Mouse (Mus musculus) lung, embryonic 14.5 days (tissue): ENCODE measurements around the gene Arfgap2. TPM values are rescaled to one million over a fixed set of nuclear protein-coding genes. Genes with fewer than 3 reads are reported as not detected.

ENCODE experiments used
- ATAC-seq: fragments of 200-750 bp; cut with Nextera tagmentation; 2 replicates; pipeline ENCODE4 v1.8.0; 2017; ENCODE audit warnings: mild to moderate bottlenecking, moderate TSS enrichment, moderate library complexity; ENCODE audit not compliant: insufficient read depth
- DNase-seq: peaks from one replicate; pipeline ENCODE4 v3.0.0-alpha.2; 2015
- H3K27ac ChIP-seq: fragments of 300-500 bp; sonication (generic); 2 replicates; pipeline ENCODE4 v1.5.1; 2014; ENCODE audit warnings: low read depth, mild to moderate bottlenecking, moderate library complexity
- H3K27me3 ChIP-seq: fragments of 300-500 bp; sonication (generic); 2 replicates; pipeline ENCODE4 v1.6.1; 2014; ENCODE audit warnings: low read length, control low read depth; ENCODE audit not compliant: insufficient read depth
- H3K36me3 ChIP-seq: fragments of 300-500 bp; sonication (generic); 2 replicates; pipeline ENCODE4 v1.6.1; 2014; ENCODE audit warnings: control low read depth; ENCODE audit not compliant: insufficient read depth
- H3K4me1 ChIP-seq: fragments of 300-500 bp; sonication (generic); 2 replicates; pipeline ENCODE4 v1.6.1; 2014; ENCODE audit warnings: antibody characterized with exemption, control low read depth; ENCODE audit not compliant: insufficient read depth
- H3K4me2 ChIP-seq: fragments of 300-500 bp; sonication (generic); 2 replicates; pipeline ENCODE4 v1.6.1; 2014; ENCODE audit warnings: mild to moderate bottlenecking
- H3K4me3 ChIP-seq: fragments of 300-500 bp; sonication (generic); 2 replicates; pipeline ENCODE4 v1.5.1; 2014; ENCODE audit warnings: low read depth, low read length
- H3K9ac ChIP-seq: fragments of 300-500 bp; sonication (generic); 2 replicates; pipeline ENCODE4 v1.6.1; 2014
- H3K9me3 ChIP-seq: fragments of 300-500 bp; sonication (generic); 2 replicates; pipeline ENCODE4 v1.6.1; 2016; ENCODE audit warnings: low read depth, low read length, control low read depth
- CTCF ChIP-seq: IDR thresholded peaks from 2 replicates; pipeline ENCODE4 v1.5.1; 2016; ENCODE audit warnings: antibody characterized with exemption, low read depth
- WGBS: fragments of 180-500 bp; shearing (Covaris S2); extraction: QIAGEN DNeasy Blood & Tissue Kit; methylation state at CpG from one replicate; pipeline ENCODE4 v1.1.7; 2014; 5-methylcytosine and 5-hydroxymethylcytosine counted together
- polyA plus RNA-seq: library from polyadenylated mRNA; unstranded; fragments of >200 nt; fragmentation: Nextera tagmentation; extraction: Ambion mirVana; gene quantifications from 2 replicates; pipeline ENCODE4 v1.2.1, GENCODE M21; 2014

The Arfgap2 gene
- polyA plus RNA-seq, 1 experiment from 2014 or later = 81.1 TPM

- DNase-seq = no peak
These were observed 16.6 kb downstream of the Arfgap2 start for GRCm38 (mm10) chr2:91281366-91281765.

GRCm38 (mm10) chr2:91283972-91284371 lies 19.2 kb downstream of the Arfgap2 start:
- no peak for TF ChIP-seq CTCF
- H3K27me3 ChIP-seq = no peaks in the 10 kb centered on the region
- no peak overlapping the region for H3K4me3 ChIP-seq
- no peak overlapping the region for H3K9ac ChIP-seq
- WGBS = 79% methylated on average over 3 of the region's 3 CpGs
- no peak overlapping the region for H3K4me2 ChIP-seq
- no peak for ATAC-seq
- no peaks in the 10 kb centered on the region for H3K9me3 ChIP-seq
- no peak for DNase-seq
- H3K4me1 ChIP-seq = no peaks in the 10 kb centered on the region
- H3K36me3 ChIP-seq = no peaks in the 10 kb centered on the region
- H3K27ac ChIP-seq = peak overlapping the region; percentile 36; the same call in 1 of the 2 replicates

More at GRCm38 (mm10) chr2:91281366-91281765, 16.6 kb downstream of the Arfgap2 start:
- Histone ChIP-seq H3K9ac (no peak overlapping the region), H3K27ac (no peak overlapping the region), H3K27me3 (no peaks in the 10 kb centered on the region), H3K4me2 (no peak overlapping the region), H3K9me3 (no peaks in the 10 kb centered on the region), H3K4me1 (no peaks in the 10 kb centered on the region), H3K4me3 (no peak overlapping the region), H3K36me3 (peaks cover 16% of the 10 kb centered on the region)
- TF ChIP-seq CTCF = no peak
- peak; percentile 19; the same call in 1 of the 2 replicates for ATAC-seq
- 54% methylated on average over 5 of the region's 5 CpGs for WGBS

GRCm38 (mm10) chr2:91284375-91285199 lies 19.8 kb downstream of the Arfgap2 start:
- DNase-seq = peak; percentile 76
- no peak for TF ChIP-seq CTCF
- no peaks in the 10 kb centered on the region for H3K9me3 ChIP-seq
- H3K36me3 ChIP-seq = no peaks in the 10 kb centered on the region
- H3K27ac ChIP-seq = peak overlapping the region; percentile 36; the same call in 1 of the 2 replicates
- H3K4me2 ChIP-seq = no peak overlapping the region
- no peaks in the 10 kb centered on the region for H3K27me3 ChIP-seq
- ATAC-seq = peak; percentile 42
- H3K4me3 ChIP-seq = no peak overlapping the region
- 47% methylated on average over 13 of the region's 13 CpGs for WGBS
- peak overlapping the region; percentile 22 for H3K9ac ChIP-seq
- no peaks in the 10 kb centered on the region for H3K4me1 ChIP-seq

- no peak overlapping the region for H3K4me3 ChIP-seq
- no peaks in the 10 kb centered on the region for H3K27me3 ChIP-seq
- H3K36me3 ChIP-seq = no peaks in the 10 kb centered on the region
- 11% methylated on average over 7 of the region's 7 CpGs for WGBS
- no peaks in the 10 kb centered on the region for H3K9me3 ChIP-seq
- no peak overlapping the region for H3K4me2 ChIP-seq
- TF ChIP-seq CTCF = peak; percentile 93
- no peak overlapping the region for H3K9ac ChIP-seq
- ATAC-seq (no peak), DNase-seq (peak; percentile 95)
- H3K27ac ChIP-seq = no peak overlapping the region
- no peaks in the 10 kb centered on the region for H3K4me1 ChIP-seq
These were observed 21.2 kb downstream of the Arfgap2 start for GRCm38 (mm10) chr2:91285885-91286505.

- no peak for TF ChIP-seq CTCF
- Histone ChIP-seq H3K27ac (no peak overlapping the region), H3K4me3 (no peak overlapping the region), H3K36me3 (no peaks in the 10 kb centered on the region), H3K27me3 (no peaks in the 10 kb centered on the region), H3K9me3 (no peaks in the 10 kb centered on the region), H3K9ac (no peak overlapping the region), H3K4me2 (no peak overlapping the region), H3K4me1 (no peaks in the 10 kb centered on the region)
- 37% methylated on average over 6 of the region's 6 CpGs for WGBS
- peak; percentile 9 for DNase-seq
- ATAC-seq = no peak
These were observed 22.8 kb downstream of the Arfgap2 start for GRCm38 (mm10) chr2:91287563-91287962.

- no peak for TF ChIP-seq CTCF
- peak overlapping the region; percentile 50; the same call in 1 of the 2 replicates for H3K27ac ChIP-seq
- H3K9me3 ChIP-seq = no peaks in the 10 kb centered on the region
- DNase-seq = peak; percentile 29
- no peaks in the 10 kb centered on the region for H3K27me3 ChIP-seq
- H3K9ac ChIP-seq = no peak overlapping the region
- H3K4me3 ChIP-seq = no peak overlapping the region
- H3K4me2 ChIP-seq = no peak overlapping the region
- 0 out of 2 replicates have a peak, but pooled peaks have one; percentile 39 for ATAC-seq
- no peaks in the 10 kb centered on the region for H3K4me1 ChIP-seq
- WGBS = 57% methylated on average over 12 of the region's 12 CpGs
- no peaks in the 10 kb centered on the region for H3K36me3 ChIP-seq
These were observed 26.6 kb downstream of the Arfgap2 start for GRCm38 (mm10) chr2:91291197-91292007.
